Mouse (Mus musculus): ENCODE results near the gene Rps6kb1.
"Not testable (repeated sequence)": the region's sequence is repeated elsewhere in the genome, so short reads cannot be mapped to it uniquely, and the experiment has no call there.

Rps6kb1 gene

GRCm38 (mm10) chr11:86543960-86544638, 506 bp downstream of the Rps6kb1 start:
- in situ Hi-C loops (cut with MboI, MseI): no loop called here

- in situ Hi-C loops (cut with MboI, MseI): no loop called here
Measured at GRCm38 (mm10) chr11:86542851-86543250, 1.8 kb downstream of the Rps6kb1 start.

- in situ Hi-C loops (cut with MboI, MseI): no loop called here
Measured at GRCm38 (mm10) chr11:86540476-86540845, 4.1 kb downstream of the Rps6kb1 start.

GRCm38 (mm10) chr11:86539716-86540475, 4.7 kb downstream of the Rps6kb1 start:
- in situ Hi-C loops (cut with MboI, MseI): no loop called here

GRCm38 (mm10) chr11:86538786-86539185, 5.8 kb downstream of the Rps6kb1 start:
- in situ Hi-C loops (cut with MboI, MseI): no loop called here

- in situ Hi-C loops (cut with MboI, MseI): no loop called here
Measured at GRCm38 (mm10) chr11:86534201-86534910, 10.2 kb downstream of the Rps6kb1 start.

- in situ Hi-C loops (cut with MboI, MseI): not testable (repeated sequence)
Measured at GRCm38 (mm10) chr11:86533302-86533701, 11.3 kb downstream of the Rps6kb1 start.

- in situ Hi-C loops (cut with MboI, MseI): no loop called here
Measured at GRCm38 (mm10) chr11:86532834-86533233, 11.8 kb downstream of the Rps6kb1 start.

- in situ Hi-C loops (cut with MboI, MseI): loop anchor here (5.0 kb wide), 1 partner anchor 40 kb away; no protein-coding TSS in a partner anchor
Measured at GRCm38 (mm10) chr11:86527528-86527927, 17.1 kb downstream of the Rps6kb1 start.

- in situ Hi-C loops (cut with MboI, MseI): no loop called here
Measured at GRCm38 (mm10) chr11:86519751-86520150, 24.9 kb downstream of the Rps6kb1 start.

- in situ Hi-C loops (cut with MboI, MseI): no loop called here
Measured at GRCm38 (mm10) chr11:86517229-86517628, 27.4 kb downstream of the Rps6kb1 start.

DNA sequence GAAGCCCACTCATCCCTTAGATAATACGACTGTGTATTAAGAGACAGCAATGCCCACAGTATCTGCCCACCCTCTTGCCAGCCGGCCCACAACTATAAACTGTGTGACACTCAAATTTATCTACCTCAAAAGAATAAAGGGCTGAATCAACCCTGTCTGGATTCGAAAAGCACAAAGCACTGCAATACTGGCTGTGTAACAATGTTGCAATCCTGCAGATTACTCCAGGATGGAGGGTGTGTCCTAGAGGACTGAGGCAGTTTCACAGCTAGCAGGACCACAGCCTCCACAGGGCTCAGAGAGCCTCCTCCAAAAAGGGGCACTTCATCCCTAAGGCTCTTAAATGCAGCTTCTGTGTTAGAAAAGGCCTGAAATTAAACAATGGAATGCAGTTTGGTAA, 28.0 kb downstream of the Rps6kb1 start:
- in situ Hi-C loops (cut with MboI, MseI): no loop called here

GRCm38 (mm10) chr11:86507991-86508390, 36.6 kb downstream of the Rps6kb1 start:
- in situ Hi-C loops (cut with MboI, MseI): no loop called here

- in situ Hi-C loops (cut with MboI, MseI): no loop called here
Measured at GRCm38 (mm10) chr11:86507334-86507733, 37.3 kb downstream of the Rps6kb1 start.

GRCm38 (mm10) chr11:86503121-86503520, 41.5 kb downstream of the Rps6kb1 start:
- in situ Hi-C loops (cut with MboI, MseI): no loop called here

- in situ Hi-C loops (cut with MboI, MseI): no loop called here
Measured at GRCm38 (mm10) chr11:86500795-86501194, 43.8 kb downstream of the Rps6kb1 start.

GRCm38 (mm10) chr11:86497908-86498307, 46.7 kb downstream of the Rps6kb1 start:
- in situ Hi-C loops (cut with MboI, MseI): no loop called here

- in situ Hi-C loops (cut with MboI, MseI): no loop called here
Measured at GRCm38 (mm10) chr11:86497356-86497755, 47.2 kb downstream of the Rps6kb1 start.

DNA sequence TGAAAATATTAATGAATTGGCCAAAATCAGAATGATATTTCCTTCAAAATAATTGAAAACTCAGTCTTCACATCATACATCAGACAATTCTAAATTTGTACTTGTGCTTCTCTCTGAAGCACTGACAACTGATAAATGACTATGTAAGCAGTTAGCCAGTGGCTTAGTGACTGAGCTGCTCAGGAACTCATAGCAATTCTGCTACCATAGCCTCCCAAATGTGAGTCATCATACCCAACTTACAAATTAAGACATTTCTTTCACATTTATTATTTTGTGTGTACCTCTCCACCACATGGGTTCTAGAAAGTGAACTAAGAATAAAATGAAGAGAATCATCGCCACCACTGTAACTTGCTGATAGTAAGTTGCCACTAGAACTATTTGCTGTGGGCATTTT, 53.8 kb downstream of the Rps6kb1 start:
- in situ Hi-C loops (cut with MboI, MseI): no loop called here

- in situ Hi-C loops (cut with MboI, MseI): loop anchor here (5.0 kb wide), 1 partner anchor 42 kb away; no protein-coding TSS in a partner anchor
Measured at GRCm38 (mm10) chr11:86484910-86485510, 59.6 kb downstream of the Rps6kb1 start.

GRCm38 (mm10) chr11:86484101-86484868, 60.3 kb downstream of the Rps6kb1 start, which contains the start of gene Rnft1:
TSS of gene Rnft1 (plus strand) at chr11:86484657.
- in situ Hi-C loops (cut with MboI, MseI): no loop called here
